Mouse (Mus musculus): ENCODE results near the gene Musk. TPM values are rescaled to one million over a fixed set of nuclear protein-coding genes. Genes with fewer than 3 reads are reported as not detected.

Musk gene
- polyA plus RNA-seq, 1 experiment: not detected

DNA sequence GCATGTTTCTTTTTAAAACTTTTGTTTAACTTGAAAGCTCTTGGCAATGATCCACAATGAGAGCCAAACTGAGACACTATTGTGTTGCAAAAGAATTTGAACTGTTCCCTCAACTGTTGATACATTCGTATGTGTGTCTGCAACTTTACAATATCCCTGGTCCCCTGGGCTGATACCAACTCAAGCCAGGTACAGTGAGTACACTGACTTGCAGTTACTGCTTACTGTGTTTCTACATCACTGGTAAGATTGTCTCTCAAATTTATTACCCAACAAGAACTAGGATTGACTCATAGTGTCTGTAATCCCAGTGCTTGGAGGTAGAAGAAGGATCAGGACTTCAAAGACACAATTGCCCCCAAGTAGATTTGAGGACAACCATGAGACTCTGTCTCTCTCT is 85.3 kb downstream of the Musk start:
- Histone ChIP-seq H3K27ac (ENCODE audit: insufficient read depth, low read depth, low read length) (no peak overlapping the region), H3K4me3 (ENCODE audit: insufficient read depth, low read depth, low read length) (no peak overlapping the region), H3K4me1 (ENCODE audit: control insufficient read depth, insufficient read depth, low read length) (no peaks in the 10 kb centered on the region)
- WGBS: 57% methylated on average over 1 of the region's 1 CpGs
- TF ChIP-seq POLR2A (IDR thresholded peaks at IDR 0.05; ENCODE audit: insufficient read depth, low read depth, low read length): no peak
- TF ChIP-seq CTCF (IDR thresholded peaks at IDR 0.05; ENCODE audit: insufficient read depth, low read depth, low read length): no peak

- 84% methylated on average over 10 of the region's 10 CpGs for WGBS
- TF ChIP-seq CTCF (IDR thresholded peaks at IDR 0.05; ENCODE audit: insufficient read depth, low read depth, low read length) (no peak), POLR2A (IDR thresholded peaks at IDR 0.05; ENCODE audit: insufficient read depth, low read depth, low read length) (no peak)
- Histone ChIP-seq H3K27ac (ENCODE audit: insufficient read depth, low read depth, low read length) (no peak overlapping the region), H3K4me3 (ENCODE audit: insufficient read depth, low read depth, low read length) (no peak overlapping the region), H3K4me1 (ENCODE audit: control insufficient read depth, insufficient read depth, low read length) (no peaks in the 10 kb centered on the region)
Measured at GRCm38 (mm10) chr4:58373599-58373998, 87.8 kb downstream of the Musk start.

- Histone ChIP-seq H3K4me1 (ENCODE audit: control insufficient read depth, insufficient read depth, low read length) (no peaks in the 10 kb centered on the region), H3K27ac (ENCODE audit: insufficient read depth, low read depth, low read length) (no peak overlapping the region), H3K4me3 (ENCODE audit: insufficient read depth, low read depth, low read length) (no peak overlapping the region)
- WGBS: 85% methylated on average over 7 of the region's 7 CpGs
- TF ChIP-seq POLR2A (IDR thresholded peaks at IDR 0.05; ENCODE audit: insufficient read depth, low read depth, low read length) (no peak), CTCF (IDR thresholded peaks at IDR 0.05; ENCODE audit: insufficient read depth, low read depth, low read length) (no peak)
Measured at GRCm38 (mm10) chr4:58374141-58374870, 88.5 kb downstream of the Musk start.

DNA sequence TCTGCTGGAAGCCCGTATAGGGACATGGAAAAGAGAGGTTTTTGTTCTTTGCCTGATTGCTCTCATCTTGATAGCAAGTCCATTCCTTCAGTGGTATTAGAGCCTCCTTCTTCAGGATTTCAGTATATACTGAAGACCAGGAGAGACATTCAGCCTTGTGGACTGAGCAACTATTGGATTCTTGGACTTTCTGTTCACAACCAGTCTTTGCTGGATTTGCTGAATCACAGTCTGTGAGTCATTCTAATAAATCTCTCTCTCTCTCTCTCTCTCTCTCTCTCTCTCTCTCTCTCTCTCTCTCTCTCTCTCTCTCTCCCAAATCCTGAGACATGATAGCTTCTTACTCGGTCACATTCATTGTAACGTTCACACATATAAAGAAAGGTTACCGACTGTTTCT is 93.4 kb downstream of the Musk start:
- Histone ChIP-seq H3K27ac (ENCODE audit: insufficient read depth, low read depth, low read length) (no peak overlapping the region), H3K4me1 (ENCODE audit: control insufficient read depth, insufficient read depth, low read length) (no peaks in the 10 kb centered on the region), H3K4me3 (ENCODE audit: insufficient read depth, low read depth, low read length) (no peak overlapping the region)
- TF ChIP-seq POLR2A (IDR thresholded peaks at IDR 0.05; ENCODE audit: insufficient read depth, low read depth, low read length): no peak
- TF ChIP-seq CTCF (IDR thresholded peaks at IDR 0.05; ENCODE audit: insufficient read depth, low read depth, low read length): no peak
- 85% methylated on average over 4 of the region's 4 CpGs for WGBS

DNA sequence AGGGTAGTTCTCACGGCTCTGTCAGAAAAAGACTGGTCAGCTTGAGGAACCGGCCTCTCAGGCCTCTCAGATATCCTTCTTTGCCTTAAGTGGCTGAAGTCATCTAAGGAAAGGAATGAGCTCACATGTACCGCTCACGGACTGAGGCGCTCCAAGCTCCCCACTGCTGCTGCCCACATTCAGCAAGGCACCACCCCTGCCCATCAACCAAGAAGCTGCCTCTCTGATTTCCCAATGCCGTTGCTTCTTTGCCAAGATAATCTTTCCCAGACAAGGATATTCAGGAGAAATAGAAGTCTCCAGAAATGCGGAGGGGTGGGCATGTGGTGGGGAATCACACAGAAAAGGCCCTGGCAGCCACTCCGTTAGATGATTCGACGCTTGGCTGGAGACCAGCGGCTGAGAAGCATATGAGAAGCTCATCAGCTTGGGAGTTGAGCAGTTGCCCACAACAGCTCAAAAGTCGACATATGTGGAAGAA is 115.1 kb downstream of the Musk start:
- 70% methylated on average over 12 of the region's 12 CpGs for WGBS
- Histone ChIP-seq H3K27ac (ENCODE audit: insufficient read depth, low read depth, low read length) (no peak overlapping the region), H3K4me1 (ENCODE audit: control insufficient read depth, insufficient read depth, low read length) (no peaks in the 10 kb centered on the region), H3K4me3 (ENCODE audit: insufficient read depth, low read depth, low read length) (no peak overlapping the region)
- TF ChIP-seq CTCF (IDR thresholded peaks at IDR 0.05; ENCODE audit: insufficient read depth, low read depth, low read length) (no peak), POLR2A (IDR thresholded peaks at IDR 0.05; ENCODE audit: insufficient read depth, low read depth, low read length) (no peak)

DNA sequence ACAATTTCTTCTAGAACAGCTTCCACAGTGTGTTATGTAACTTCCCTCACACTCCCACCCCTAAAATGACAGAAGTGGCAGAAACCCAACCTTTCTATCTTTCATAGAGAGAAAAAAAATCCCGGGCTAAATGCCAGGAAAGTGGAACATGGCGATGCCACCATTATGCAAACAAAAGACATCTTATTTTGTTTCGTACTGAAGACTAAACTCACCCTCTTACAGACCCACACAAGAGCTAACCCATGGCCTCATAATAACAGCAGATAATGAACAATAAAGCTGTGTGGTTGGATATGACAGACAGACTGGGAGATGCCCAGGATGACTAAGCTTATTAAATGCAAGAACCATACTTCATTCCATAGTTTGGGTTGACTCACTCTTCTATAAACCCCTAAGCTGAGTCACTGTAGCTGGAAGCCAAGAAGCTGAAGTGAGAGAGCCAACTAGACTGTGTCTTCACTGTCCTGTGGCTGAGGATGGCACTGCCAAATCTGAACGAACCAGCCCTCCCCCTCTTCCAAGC is 116.3 kb downstream of the Musk start:
- H3K4me1 ChIP-seq (ENCODE audit: control insufficient read depth, insufficient read depth, low read length): no peaks in the 10 kb centered on the region
- H3K4me3 ChIP-seq (ENCODE audit: insufficient read depth, low read depth, low read length): no peak overlapping the region
- no peak for TF ChIP-seq CTCF (IDR thresholded peaks at IDR 0.05; ENCODE audit: insufficient read depth, low read depth, low read length)
- TF ChIP-seq POLR2A (IDR thresholded peaks at IDR 0.05; ENCODE audit: insufficient read depth, low read depth, low read length): no peak
- 34% methylated on average over 4 of the region's 4 CpGs for WGBS
- no peak overlapping the region for H3K27ac ChIP-seq (ENCODE audit: insufficient read depth, low read depth, low read length)

GRCm38 (mm10) chr4:58413188-58414185 is 127.7 kb downstream of the Musk start:
- TF ChIP-seq POLR2A (IDR thresholded peaks at IDR 0.05; ENCODE audit: insufficient read depth, low read depth, low read length): no peak
- TF ChIP-seq CTCF (IDR thresholded peaks at IDR 0.05; ENCODE audit: insufficient read depth, low read depth, low read length): no peak
- H3K27ac ChIP-seq (ENCODE audit: insufficient read depth, low read depth, low read length): no peak overlapping the region
- H3K4me3 ChIP-seq (ENCODE audit: insufficient read depth, low read depth, low read length): no peak overlapping the region
- no peaks in the 10 kb centered on the region for H3K4me1 ChIP-seq (ENCODE audit: control insufficient read depth, insufficient read depth, low read length)
- WGBS: 82% methylated on average over 13 of the region's 13 CpGs

DNA sequence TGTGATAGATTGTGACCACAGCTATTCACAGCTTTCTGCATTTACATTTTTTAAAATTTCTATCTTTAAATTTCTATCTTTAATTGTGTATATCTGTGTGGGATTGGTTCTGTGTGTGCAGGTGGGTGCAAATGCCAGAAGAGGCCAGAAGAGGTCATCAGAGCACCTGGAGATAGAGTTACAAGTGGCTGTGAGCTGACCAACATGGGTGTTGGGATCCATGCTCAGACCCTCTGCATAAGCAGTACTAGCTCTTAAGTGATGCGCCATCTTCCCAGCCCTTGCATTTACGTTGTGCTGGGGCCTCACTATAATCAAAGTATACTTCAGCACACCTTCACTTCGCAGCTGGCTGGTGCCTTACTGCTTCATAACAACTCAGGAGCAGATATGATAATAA is 129.8 kb downstream of the Musk start:
- no peak overlapping the region for H3K4me3 ChIP-seq (ENCODE audit: insufficient read depth, low read depth, low read length)
- WGBS: 98% methylated on average over 3 of the region's 3 CpGs
- no peak for TF ChIP-seq CTCF (IDR thresholded peaks at IDR 0.05; ENCODE audit: insufficient read depth, low read depth, low read length)
- TF ChIP-seq POLR2A (IDR thresholded peaks at IDR 0.05; ENCODE audit: insufficient read depth, low read depth, low read length): no peak
- no peak overlapping the region for H3K27ac ChIP-seq (ENCODE audit: insufficient read depth, low read depth, low read length)
- H3K4me1 ChIP-seq (ENCODE audit: control insufficient read depth, insufficient read depth, low read length): no peaks in the 10 kb centered on the region

Measured in olfactory bulb, adult 2 months (tissue).